Mouse (Mus musculus): ENCODE results near the gene Mical2. TPM values are rescaled to one million over a fixed set of nuclear protein-coding genes. Genes with fewer than 3 reads are reported as not detected.

Gene Mical2
- total and polyA plus RNA-seq, 3 experiments = not detected

DNA sequence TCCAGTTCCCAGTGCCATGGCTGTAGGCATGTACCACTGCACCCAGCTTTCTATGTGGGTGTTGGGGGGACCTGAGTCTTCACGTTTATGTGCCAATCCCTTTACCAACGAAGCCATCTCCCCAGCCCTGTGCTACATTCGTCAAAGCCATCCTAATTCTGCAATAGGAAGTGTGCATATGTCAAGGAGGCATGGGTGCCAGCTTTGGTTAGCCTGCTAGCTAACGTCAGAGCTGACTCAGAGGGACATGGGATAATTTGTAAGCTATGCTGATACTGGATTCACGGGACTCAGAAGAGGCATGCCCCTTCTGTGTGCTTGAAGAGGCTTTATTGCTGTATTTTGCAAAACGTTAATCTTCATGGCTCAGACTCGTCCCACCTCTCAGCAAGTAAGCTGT, 103.8 kb downstream of the Mical2 start:
- no peak overlapping the region for H3K4me3 ChIP-seq (ENCODE audit: control insufficient read depth in 1 of 2, insufficient read depth in 1 of 2, low read depth in 2 of 2, low read length in 2 of 2)
- no peak overlapping the region for H3K27ac ChIP-seq (ENCODE audit: control insufficient read depth, low read depth, low read length)
- no peaks in the 10 kb centered on the region for H3K79me2 ChIP-seq (ENCODE audit: control insufficient read depth, insufficient read depth, low read length, poor library complexity)
- no peak for TF ChIP-seq HCFC1 (IDR thresholded peaks at IDR 0.05; ENCODE audit: low read depth, low read length)
- no peak for TF ChIP-seq POLR2AphosphoS5 (IDR thresholded peaks at IDR 0.05; ENCODE audit: borderline replicate concordance, low read depth, low read length)
- TF ChIP-seq SIN3A (IDR thresholded peaks at IDR 0.05; ENCODE audit: low read length) = no peak
- no peak for TF ChIP-seq CTCF (IDR thresholded peaks at IDR 0.05 in 2 of 3, conservative IDR thresholded peaks at IDR 0.05 in 1 of 3; ENCODE audit: control insufficient read depth in 1 of 3, insufficient read depth in 1 of 3, low read depth in 2 of 3, low read length in 3 of 3, poor library complexity in 1 of 3, severe bottlenecking in 1 of 3)
- no peak for TF ChIP-seq USF1 (IDR thresholded peaks at IDR 0.05; ENCODE audit: low read depth, low read length)
- no peak for TF ChIP-seq CHD1 (IDR thresholded peaks at IDR 0.05; ENCODE audit: low read depth, low read length)
- no peak for TF ChIP-seq TAL1 (IDR thresholded peaks at IDR 0.05; ENCODE audit: low read length)
- no peak for TF ChIP-seq NELFE (IDR thresholded peaks at IDR 0.05; ENCODE audit: low read depth, low read length)
- no peak for TF ChIP-seq EP300 (IDR thresholded peaks at IDR 0.05; ENCODE audit: low read depth in 1 of 2, low read length in 2 of 2)
- TF ChIP-seq RAD21 (IDR thresholded peaks at IDR 0.05; ENCODE audit: low read depth, low read length) = no peak
- no peak for TF ChIP-seq E2F4 (IDR thresholded peaks at IDR 0.05; ENCODE audit: borderline replicate concordance, low read depth, low read length)
- no peak for TF ChIP-seq TCF12 (IDR thresholded peaks at IDR 0.05; ENCODE audit: low read depth, low read length)
- no peak for TF ChIP-seq BHLHE40 (IDR thresholded peaks at IDR 0.05; ENCODE audit: borderline replicate concordance, low read depth, low read length)
- TF ChIP-seq ELF1 (IDR thresholded peaks at IDR 0.05; ENCODE audit: low read depth, low read length) = no peak
- H3K9me3 ChIP-seq (replicated peaks; ENCODE audit: insufficient read depth, low read length) = no peaks in the 10 kb centered on the region
- no peaks in the 10 kb centered on the region for H3K27me3 ChIP-seq (ENCODE audit: control insufficient read depth in 1 of 2, insufficient read depth in 2 of 2, low read length in 2 of 2)
- no peak for DNase-seq (ENCODE audit: low read depth, low spot score)
- H3K9ac ChIP-seq (ENCODE audit: control insufficient read depth, low read depth, low read length, poor library complexity, severe bottlenecking) = no peak overlapping the region
- no peaks in the 10 kb centered on the region for H3K4me1 ChIP-seq (ENCODE audit: control insufficient read depth in 1 of 2, insufficient read depth in 2 of 2, low read length in 2 of 2)
- no peaks in the 10 kb centered on the region for H3K36me3 ChIP-seq (ENCODE audit: control insufficient read depth in 1 of 2, insufficient read depth in 2 of 2, low read length in 2 of 2)

DNA sequence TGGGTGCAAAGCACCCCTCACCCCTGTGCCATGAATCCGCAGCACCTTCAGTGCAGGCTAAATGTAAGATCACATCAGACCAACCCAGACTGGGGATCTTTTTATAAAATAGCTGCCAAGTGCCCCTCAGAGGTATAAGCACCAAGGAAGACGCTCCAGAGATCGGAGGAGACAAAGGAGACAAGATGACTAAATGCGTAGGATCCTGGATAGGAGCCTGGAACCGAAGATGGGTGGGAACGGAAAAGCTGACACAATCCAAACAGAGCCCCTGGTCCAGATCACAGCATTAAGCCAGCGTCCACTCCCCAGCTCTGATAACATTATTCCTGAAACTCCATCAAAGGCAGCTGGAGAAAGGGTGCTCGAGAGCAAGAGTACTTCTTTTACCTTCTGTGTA, 105.3 kb downstream of the Mical2 start:
- Histone ChIP-seq H3K9me3 (replicated peaks; ENCODE audit: insufficient read depth, low read length) (no peaks in the 10 kb centered on the region), H3K36me3 (ENCODE audit: control insufficient read depth in 1 of 2, insufficient read depth in 2 of 2, low read length in 2 of 2) (no peaks in the 10 kb centered on the region), H3K79me2 (ENCODE audit: control insufficient read depth, insufficient read depth, low read length, poor library complexity) (no peaks in the 10 kb centered on the region), H3K9ac (ENCODE audit: control insufficient read depth, low read depth, low read length, poor library complexity, severe bottlenecking) (no peak overlapping the region), H3K4me1 (ENCODE audit: control insufficient read depth in 1 of 2, insufficient read depth in 2 of 2, low read length in 2 of 2) (no peaks in the 10 kb centered on the region), H3K4me3 (ENCODE audit: control insufficient read depth in 1 of 2, insufficient read depth in 1 of 2, low read depth in 2 of 2, low read length in 2 of 2) (no peak overlapping the region), H3K27ac (ENCODE audit: control insufficient read depth, low read depth, low read length) (no peak overlapping the region), H3K27me3 (ENCODE audit: control insufficient read depth in 1 of 2, insufficient read depth in 2 of 2, low read length in 2 of 2) (no peaks in the 10 kb centered on the region)
- DNase-seq (ENCODE audit: low read depth, low spot score) = no peak
- TF ChIP-seq SIN3A (IDR thresholded peaks at IDR 0.05; ENCODE audit: low read length) = no peak
- no peak for TF ChIP-seq MYB (IDR thresholded peaks at IDR 0.05; ENCODE audit: low read depth, low read length)
- no peak for TF ChIP-seq HCFC1 (IDR thresholded peaks at IDR 0.05; ENCODE audit: low read depth, low read length)
- TF ChIP-seq POLR2AphosphoS5 (IDR thresholded peaks at IDR 0.05; ENCODE audit: borderline replicate concordance, low read depth, low read length) = no peak
- TF ChIP-seq POLR2AphosphoS2 (IDR thresholded peaks at IDR 0.05; ENCODE audit: low read length) = no peak
- TF ChIP-seq TAL1 (IDR thresholded peaks at IDR 0.05; ENCODE audit: low read length) = no peak
- no peak for TF ChIP-seq CHD1 (IDR thresholded peaks at IDR 0.05; ENCODE audit: low read depth, low read length)
- no peak for TF ChIP-seq TCF12 (IDR thresholded peaks at IDR 0.05; ENCODE audit: low read depth, low read length)
- TF ChIP-seq USF2 (IDR thresholded peaks at IDR 0.05; ENCODE audit: borderline replicate concordance in 1 of 2, insufficient read depth in 1 of 2, low read depth in 1 of 2, low read length in 2 of 2) = no peak
